Mouse (Mus musculus) central nervous system, embryonic 18 days (tissue): ENCODE measurements around the gene Zfp534. TPM values are rescaled to one million over a fixed set of nuclear protein-coding genes. Genes with fewer than 3 reads are reported as not detected.

Experiments used
- polyA plus RNA-seq: library from polyadenylated mRNA; depleted of rRNA; stranded (reverse); fragments of >200 nt; gene quantifications from 2 replicates; pipeline ENCODE4 v1.2.3, GENCODE M21; 2012; rRNA removed

Zfp534 gene
- polyA plus RNA-seq, result not detected in 2 replicates

GRCm38 (mm10) chr4:147702453-147702852 lies at the start of gene Zfp534:
Gene Zfp534, minus strand, starts transcription at chr4:147702553.

GRCm38 (mm10) chr4:147642413-147642812 lies 59.9 kb downstream of the Zfp534 start, which contains the start of gene Zfp979:
Gene Zfp979, minus strand, starts transcription at chr4:147642513.

Other genes with a start within 250 kb of the Zfp534 start
- gene Zfp982, start 210.1 kb downstream of the Zfp534 start, polyA plus RNA-seq, result 1.6 and 2.4 TPM in 2 replicates
- 1.1 and 1.4 TPM in 2 replicates for gene Gm16503, start 162.3 kb downstream of the Zfp534 start, polyA plus RNA-seq
- gene Zfp985, start 149.3 kb downstream of the Zfp534 start, polyA plus RNA-seq, result 0.04 and 0.11 TPM in 2 replicates
- gene Zfp979, start 60.0 kb downstream of the Zfp534 start, polyA plus RNA-seq, result 1.1 and 1.3 TPM in 2 replicates
- 4.3 and 4.5 TPM in 2 replicates for gene Zfp984, start 107.2 kb upstream of the Zfp534 start, polyA plus RNA-seq
- gene Zfp933, start 145.8 kb upstream of the Zfp534 start, polyA plus RNA-seq, result 8.0 and 8.9 TPM in 2 replicates
- gene Miip, start 166.3 kb upstream of the Zfp534 start, polyA plus RNA-seq, result 79.9 and 80.4 TPM in 2 replicates
- 7.8 and 8.5 TPM in 2 replicates for gene Fv1, start 166.4 kb upstream of the Zfp534 start, polyA plus RNA-seq
- 73.6 and 75.9 TPM in 2 replicates for gene Mfn2, start 202.2 kb upstream of the Zfp534 start, polyA plus RNA-seq
- 13.5 and 15.5 TPM in 2 replicates for gene Plod1, start 234.2 kb upstream of the Zfp534 start, polyA plus RNA-seq
- gene 2510039O18Rik, start 238.3 kb upstream of the Zfp534 start, polyA plus RNA-seq, result 42.5 and 42.9 TPM in 2 replicates